Mouse (Mus musculus): Measurements from ENCODE around the gene Gtdc1.

GRCm38 (mm10) chr2:44571810-44572209 lies 355.6 kb downstream of the Gtdc1 start:
- TF ChIP-seq POLR2A (IDR thresholded peaks at IDR 0.05; ENCODE audit: borderline replicate concordance, extremely low read depth, insufficient read depth, insufficient read length, poor library complexity, severe bottlenecking), result no peak
- no peak for TF ChIP-seq CTCF (IDR thresholded peaks at IDR 0.05; ENCODE audit: borderline replicate concordance, extremely low read depth, insufficient read depth, insufficient read length)
